Mouse (Mus musculus) C3H10T1/2 (cell line): ENCODE measurements around the gene Ifi27l2a. TPM values are rescaled to one million over a fixed set of nuclear protein-coding genes. Genes with fewer than 3 reads are reported as not detected.

Experiments
- polyA plus RNA-seq, 2 experiments: library from polyadenylated mRNA; unstranded; fragments of >200 nt; fragmentation: generic; extraction: Trizol; gene quantifications; one replicate each; pipeline ENCODE4 v1.2.1; 2012; ENCODE audit warnings: missing spikeins in 2 of 2

Ifi27l2a gene
- 100 to 1,000 TPM in 1 of 2 experiments, 1 to 10 TPM in 1; 2.1 to 477 TPM for polyA plus RNA-seq

GRCm38 (mm10) chr12:103443524-103443923, at the start of gene Ifi27l2a:
Ifi27l2a (minus strand) TSS chr12:103443680.

GRCm38 (mm10) chr12:103457140-103457539, 13.7 kb upstream of the Ifi27l2a start, which contains the start of gene Ifi27l2b:
Ifi27l2b (minus strand) TSS chr12:103457223.

GRCm38 (mm10) chr12:103433986-103434731, 9.3 kb downstream of the Ifi27l2a start, which contains the start of gene Ifi27:
Ifi27 (plus strand) TSS chr12:103434211.

GRCm38 (mm10) chr12:103425729-103426470, 17.6 kb downstream of the Ifi27l2a start, which contains the start of gene Ddx24:
Ddx24 (minus strand) TSS chr12:103425830.

GRCm38 (mm10) chr12:103407720-103408119, 35.8 kb downstream of the Ifi27l2a start, which contains the start of gene 9330161L09Rik:
9330161L09Rik (minus strand) TSS chr12:103407820.

Other genes with a start within 250 kb of the Ifi27l2a start
- gene Prima1, start 201.5 kb downstream of the Ifi27l2a start, polyA plus RNA-seq, result not detected
- gene Fam181a, start 132.7 kb downstream of the Ifi27l2a start, polyA plus RNA-seq, result not detected
- under 1 TPM in 1 of 2 experiments, not detected in 1; 0.02 TPM for gene Asb2, start 87.7 kb downstream of the Ifi27l2a start, polyA plus RNA-seq
- gene Otub2, start 55.0 kb downstream of the Ifi27l2a start, polyA plus RNA-seq, result 1 to 10 TPM in 1 of 2 experiments, under 1 TPM in 1; 0.87 to 4.1 TPM
- gene 9330161L09Rik, start 35.9 kb downstream of the Ifi27l2a start, polyA plus RNA-seq, result under 1 TPM; 0.12 to 0.41 TPM
- gene Ddx24, start 17.9 kb downstream of the Ifi27l2a start, polyA plus RNA-seq, result 10 to 100 TPM; 53.2 to 65.6 TPM
- gene Ifi27, start 9.5 kb downstream of the Ifi27l2a start, polyA plus RNA-seq, result 100 to 1,000 TPM in 1 of 2 experiments, 10 to 100 TPM in 1; 46.7 to 381 TPM
- not detected for gene Ifi27l2b, start 13.5 kb upstream of the Ifi27l2a start, polyA plus RNA-seq
- under 1 TPM; 0.02 to 0.19 TPM for gene Ppp4r4, start 88.6 kb upstream of the Ifi27l2a start, polyA plus RNA-seq
- gene Serpina10, start 187.8 kb upstream of the Ifi27l2a start, polyA plus RNA-seq, result under 1 TPM in 1 of 2 experiments, not detected in 1; 0.12 TPM
- under 1 TPM in 1 of 2 experiments, not detected in 1; 0.17 TPM for gene Serpina6, start 213.5 kb upstream of the Ifi27l2a start, polyA plus RNA-seq
- gene Serpina16, start 232.5 kb upstream of the Ifi27l2a start, polyA plus RNA-seq, result under 1 TPM in 1 of 2 experiments, not detected in 1; 0.02 TPM